Mouse (Mus musculus): Measurements from ENCODE around the gene Crebl2.

DNA sequence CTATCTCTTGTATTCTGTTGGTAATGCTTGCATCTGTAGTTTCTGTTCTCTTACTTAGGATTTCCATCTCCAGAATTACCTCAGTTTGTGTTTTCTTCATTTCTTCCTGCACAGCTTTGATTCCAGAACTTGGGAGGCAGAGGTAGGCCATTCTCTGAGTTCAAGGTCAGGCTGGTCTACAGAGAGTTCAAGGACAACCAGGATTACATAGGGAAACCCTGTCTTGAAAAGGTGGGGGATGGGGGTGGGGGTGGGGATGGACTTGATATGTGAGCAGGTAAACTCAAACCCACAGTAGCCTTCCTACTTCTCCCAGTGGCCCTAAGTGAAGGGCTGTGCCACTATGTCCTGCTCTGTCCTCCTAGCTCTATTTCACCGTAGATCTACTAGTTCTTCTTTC, 16.9 kb upstream of the Crebl2 start:
- TF ChIP-seq CTCF (IDR thresholded peaks at IDR 0.05; ENCODE audit: low read depth), result no peak
- TF ChIP-seq EP300 (IDR thresholded peaks at IDR 0.05; ENCODE audit: low read depth), result no peak
